Mouse (Mus musculus): ENCODE measurements around the gene St6galnac6. TPM values are rescaled to one million over a fixed set of nuclear protein-coding genes. Genes with fewer than 3 reads are reported as not detected.

St6galnac6 gene
- total and polyA plus RNA-seq, 3 experiments = 12.5 to 26.5 TPM; not detected in 1

DNA sequence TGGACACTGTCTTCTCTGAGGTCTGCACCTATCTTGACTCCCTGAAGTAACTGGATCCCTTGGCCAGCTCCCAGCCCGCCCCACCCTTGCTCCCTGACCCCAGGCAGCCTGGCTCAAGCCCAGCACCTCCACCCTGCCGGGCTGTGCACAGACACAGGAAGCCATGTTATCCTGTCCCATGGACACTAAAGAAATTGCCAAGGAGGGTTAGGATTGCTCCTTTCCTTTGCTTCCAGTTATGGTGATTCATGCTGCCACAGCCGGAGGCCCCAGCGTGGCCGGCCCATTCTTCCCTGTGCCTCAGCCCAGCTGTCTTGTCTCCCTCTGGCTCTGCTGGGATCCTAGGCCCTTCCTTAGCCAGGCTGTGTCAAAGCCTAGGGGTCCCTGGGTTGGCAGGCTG, 34.2 kb downstream of the St6galnac6 start:
- Histone ChIP-seq H3K79me2 (ENCODE audit: control insufficient read depth, insufficient read depth, low read length, poor library complexity) (no peaks in the 10 kb centered on the region), H3K4me3 (ENCODE audit: control insufficient read depth in 1 of 2, insufficient read depth in 1 of 2, low read depth in 2 of 2, low read length in 2 of 2) (no peak overlapping the region), H3K4me1 (ENCODE audit: control insufficient read depth in 1 of 2, insufficient read depth in 2 of 2, low read length in 2 of 2) (no peaks in the 10 kb centered on the region; a peak in 1 of 4 replicates), H3K36me3 (ENCODE audit: control insufficient read depth in 1 of 2, insufficient read depth in 2 of 2, low read length in 2 of 2) (no peaks in the 10 kb centered on the region), H3K27me3 (ENCODE audit: control insufficient read depth in 1 of 2, insufficient read depth in 2 of 2, low read length in 2 of 2) (no peaks in the 10 kb centered on the region), H3K9me3 (replicated peaks; ENCODE audit: insufficient read depth, low read length) (no peaks in the 10 kb centered on the region), H3K27ac (ENCODE audit: control insufficient read depth, low read depth, low read length) (no peak overlapping the region), H3K9ac (ENCODE audit: control insufficient read depth, low read depth, low read length, poor library complexity, severe bottlenecking) (no peak overlapping the region)
- no peak for TF ChIP-seq TCF12 (IDR thresholded peaks at IDR 0.05; ENCODE audit: low read depth, low read length)
- no peak for TF ChIP-seq POLR2AphosphoS2 (IDR thresholded peaks at IDR 0.05; ENCODE audit: low read length)
- TF ChIP-seq EP300 (IDR thresholded peaks at IDR 0.05; ENCODE audit: low read depth in 1 of 2, low read length in 2 of 2) = no peak
- TF ChIP-seq USF2 (IDR thresholded peaks at IDR 0.05; ENCODE audit: borderline replicate concordance in 1 of 2, insufficient read depth in 1 of 2, low read depth in 1 of 2, low read length in 2 of 2) = no peak
- TF ChIP-seq MAZ (IDR thresholded peaks at IDR 0.05; ENCODE audit: low read depth, low read length) = no peak
- no peak for TF ChIP-seq RCOR1 (IDR thresholded peaks at IDR 0.05; ENCODE audit: low read depth, low read length)
- no peak for TF ChIP-seq GATA1 (IDR thresholded peaks at IDR 0.05; ENCODE audit: low read depth, low read length)
- TF ChIP-seq MEF2A (IDR thresholded peaks at IDR 0.05; ENCODE audit: extremely low read depth, insufficient replicate concordance, low read depth, low read length, poor library complexity, severe bottlenecking) = no peak
- no peak for TF ChIP-seq POLR2A (IDR thresholded peaks at IDR 0.05; ENCODE audit: control insufficient read depth in 1 of 2, insufficient read depth in 1 of 2, low read depth in 1 of 2, low read length in 2 of 2, poor library complexity in 1 of 2)
- no peak for TF ChIP-seq TBP (IDR thresholded peaks at IDR 0.05; ENCODE audit: low read depth, low read length)
- no peak for TF ChIP-seq NRF1 (IDR thresholded peaks at IDR 0.05; ENCODE audit: insufficient read depth, low read depth, low read length, poor library complexity, severe bottlenecking)
- TF ChIP-seq ZMIZ1 (IDR thresholded peaks at IDR 0.05; ENCODE audit: low read depth, low read length) = no peak
- no peak for TF ChIP-seq CHD1 (IDR thresholded peaks at IDR 0.05; ENCODE audit: low read depth, low read length)
- no peak for DNase-seq (ENCODE audit: low read depth, low spot score)

DNA sequence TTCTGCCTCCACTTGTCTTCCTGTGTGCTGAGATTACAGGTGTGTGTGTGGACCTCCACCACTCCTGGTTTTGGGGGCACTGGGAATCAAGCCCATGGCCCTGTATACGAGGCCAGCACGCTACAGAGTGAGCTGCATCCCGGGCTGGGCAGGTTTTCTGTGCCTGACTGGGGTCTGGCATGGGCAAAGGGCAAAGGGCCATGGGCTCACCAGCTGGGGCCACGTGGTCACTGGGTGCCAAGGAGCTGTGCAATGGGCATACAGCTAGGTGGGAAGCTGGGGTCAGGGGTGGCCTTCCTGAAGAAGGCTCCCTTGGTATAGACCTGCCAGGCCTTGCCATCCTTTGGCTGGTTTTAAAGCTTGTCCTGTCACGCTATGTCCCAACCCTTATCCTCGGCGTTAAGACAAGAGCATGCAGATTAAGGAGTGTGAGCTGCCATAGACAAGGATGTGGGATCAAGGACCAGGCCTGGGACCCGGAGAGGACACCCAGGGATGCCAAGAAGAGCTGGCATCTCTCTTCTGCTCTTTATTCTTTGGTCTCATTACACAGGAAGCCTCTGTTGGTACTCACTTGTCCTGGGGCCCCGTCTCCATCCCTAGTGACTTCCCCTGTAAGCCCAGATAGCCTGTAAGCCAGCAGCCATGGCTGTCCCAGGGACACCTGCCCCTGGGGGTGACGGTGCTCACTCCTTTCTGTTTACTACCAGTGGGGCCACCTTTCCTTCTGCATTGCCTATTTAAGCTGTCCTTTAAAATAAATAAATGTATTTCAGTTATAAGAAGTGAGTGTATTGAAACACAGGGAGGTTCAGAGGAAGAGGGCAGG, 35.0 kb downstream of the St6galnac6 start:
- Histone ChIP-seq H3K4me3 (ENCODE audit: control insufficient read depth in 1 of 2, insufficient read depth in 1 of 2, low read depth in 2 of 2, low read length in 2 of 2) (no peak overlapping the region), H3K9ac (ENCODE audit: control insufficient read depth, low read depth, low read length, poor library complexity, severe bottlenecking) (no peak overlapping the region), H3K27ac (ENCODE audit: control insufficient read depth, low read depth, low read length) (no peak overlapping the region), H3K79me2 (ENCODE audit: control insufficient read depth, insufficient read depth, low read length, poor library complexity) (no peaks in the 10 kb centered on the region), H3K9me3 (replicated peaks; ENCODE audit: insufficient read depth, low read length) (no peaks in the 10 kb centered on the region), H3K4me1 (ENCODE audit: control insufficient read depth in 1 of 2, insufficient read depth in 2 of 2, low read length in 2 of 2) (no peaks in the 10 kb centered on the region; a peak in 1 of 4 replicates), H3K27me3 (ENCODE audit: control insufficient read depth in 1 of 2, insufficient read depth in 2 of 2, low read length in 2 of 2) (no peaks in the 10 kb centered on the region), H3K36me3 (ENCODE audit: control insufficient read depth in 1 of 2, insufficient read depth in 2 of 2, low read length in 2 of 2) (no peaks in the 10 kb centered on the region)
- DNase-seq (ENCODE audit: low read depth, low spot score) = no peak
- TF ChIP-seq MYB (IDR thresholded peaks at IDR 0.05; ENCODE audit: low read depth, low read length) = no peak
- TF ChIP-seq UBTF (IDR thresholded peaks at IDR 0.05; ENCODE audit: borderline replicate concordance, insufficient read depth, low read depth, low read length) = no peak
- no peak for TF ChIP-seq POLR2AphosphoS2 (IDR thresholded peaks at IDR 0.05; ENCODE audit: low read length)
- no peak for TF ChIP-seq USF1 (IDR thresholded peaks at IDR 0.05; ENCODE audit: low read depth, low read length)
- TF ChIP-seq TCF12 (IDR thresholded peaks at IDR 0.05; ENCODE audit: low read depth, low read length) = no peak
- TF ChIP-seq ZMIZ1 (IDR thresholded peaks at IDR 0.05; ENCODE audit: low read depth, low read length) = no peak
- no peak for TF ChIP-seq ETS1 (IDR thresholded peaks at IDR 0.05; ENCODE audit: low read depth, low read length)
- TF ChIP-seq RAD21 (IDR thresholded peaks at IDR 0.05; ENCODE audit: low read depth, low read length) = no peak

Measured in MEL (cell line).